Mouse (Mus musculus) lung, adult 18-20 months (tissue): ENCODE measurements at regions not wholly inside any gene's neighbourhood (a gene's known extent, or its start where the extent isn't known, plus 50 kb on each side); places are given as distances from the start of the nearest gene placed in this dataset.

Source experiments
- DNase-seq, 2 experiments: peaks; one replicate each; pipeline ENCODE4 v3.0.0; 2022; ENCODE audit warnings: mixed read lengths in 2 of 2

DNA sequence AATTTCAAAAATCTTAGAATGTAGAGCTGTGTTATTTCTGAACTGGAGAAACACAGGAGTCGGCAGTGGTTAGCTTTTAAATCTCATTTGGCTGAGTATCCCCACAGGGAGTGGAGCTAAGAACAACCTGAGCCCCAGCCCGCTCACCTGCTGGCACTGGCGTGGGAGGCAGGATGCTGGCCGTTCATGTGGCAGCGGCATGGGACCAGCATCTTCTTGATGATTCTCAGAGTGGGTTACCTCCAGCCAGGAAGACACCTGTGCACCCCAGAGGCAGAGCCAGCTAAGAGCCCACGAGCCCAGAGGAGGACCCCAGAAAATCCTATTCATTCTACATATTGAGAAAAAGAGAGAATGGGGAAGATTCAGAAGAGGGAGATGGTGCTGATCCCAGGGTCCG is 181.7 kb downstream of the Vrk1 start:
- no peak for DNase-seq

GRCm38 (mm10) chr12:106199302-106199701 is 189.3 kb downstream of the Vrk1 start:
- DNase-seq, result peak in 1 of 2 experiments; percentile 6

DNA sequence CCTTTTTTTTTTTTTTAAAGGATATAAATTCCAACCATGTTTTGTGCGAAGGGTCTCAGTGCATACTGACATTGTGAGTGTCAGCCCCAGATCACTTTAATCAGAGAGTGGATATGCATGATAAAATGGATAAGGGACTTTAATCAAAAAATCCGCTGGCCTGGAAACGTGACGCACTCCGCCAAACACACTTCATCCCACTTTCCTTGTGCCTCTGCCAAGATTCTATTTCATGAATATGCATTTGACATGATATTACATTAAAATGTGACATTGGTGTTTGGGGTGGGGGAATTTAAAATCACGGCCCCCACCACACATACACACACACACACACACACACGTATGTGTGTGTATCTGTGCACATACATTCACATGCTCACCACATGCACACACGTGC is 193.5 kb downstream of the Vrk1 start:
- no peak for DNase-seq

DNA sequence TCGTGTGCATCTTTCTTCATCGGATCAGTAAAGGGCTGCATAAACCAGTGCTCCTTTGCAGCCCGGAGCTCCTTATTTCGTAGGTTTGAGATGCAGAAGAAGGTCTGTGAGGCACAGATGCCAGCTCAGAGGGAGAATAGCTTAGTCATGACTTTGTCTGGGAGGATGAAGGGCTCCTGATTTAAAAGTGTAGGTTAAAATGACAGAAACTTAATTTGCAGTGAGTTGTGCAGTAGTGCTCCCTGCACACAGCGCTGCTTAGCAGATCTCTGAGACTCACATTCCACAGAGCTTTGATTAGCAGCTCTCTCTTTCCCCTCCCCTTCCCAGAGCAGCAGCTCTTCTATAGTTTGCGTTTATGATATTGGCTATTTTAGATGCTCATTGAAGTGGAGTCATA is 200.9 kb downstream of the Vrk1 start:
- DNase-seq, result no peak

- DNase-seq, result no peak
Observed at GRCm38 (mm10) chr12:106211488-106211887, 201.5 kb downstream of the Vrk1 start.

- no peak for DNase-seq
Observed at GRCm38 (mm10) chr12:106212397-106212796, 202.4 kb downstream of the Vrk1 start.

GRCm38 (mm10) chr12:106220071-106220470 is 210.0 kb downstream of the Vrk1 start:
- no peak for DNase-seq

- no peak for DNase-seq
Observed at GRCm38 (mm10) chr12:106226276-106226675, 216.2 kb downstream of the Vrk1 start.

- no peak for DNase-seq
Observed at GRCm38 (mm10) chr12:106226776-106227562, 216.9 kb downstream of the Vrk1 start.

- DNase-seq, result no peak
Observed at GRCm38 (mm10) chr12:106227563-106227840, 217.5 kb downstream of the Vrk1 start.

- no peak for DNase-seq
Observed at GRCm38 (mm10) chr12:106245178-106245840, 235.3 kb downstream of the Vrk1 start.

GRCm38 (mm10) chr12:106273591-106273990 is 263.6 kb downstream of the Vrk1 start:
- no peak for DNase-seq

DNA sequence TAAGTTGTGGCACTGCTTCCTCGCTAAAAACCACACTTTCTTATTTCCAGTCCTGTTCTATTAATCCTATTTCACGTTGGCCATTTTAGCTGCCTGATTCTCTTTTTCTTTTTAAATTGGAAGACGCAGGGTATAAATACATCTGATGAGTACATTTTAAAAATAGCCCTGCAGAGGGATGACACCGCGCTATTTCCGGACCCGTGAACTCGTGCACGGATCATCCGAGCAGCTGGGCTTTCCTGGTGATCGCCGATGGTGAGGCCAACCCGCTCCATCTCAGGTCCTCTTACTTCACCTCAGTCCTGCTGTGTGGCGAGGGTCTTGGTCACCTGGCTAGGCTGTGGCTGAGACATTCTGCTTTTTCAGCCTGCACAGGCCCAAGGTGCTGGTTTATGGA is 267.9 kb downstream of the Vrk1 start:
- no peak for DNase-seq

DNA sequence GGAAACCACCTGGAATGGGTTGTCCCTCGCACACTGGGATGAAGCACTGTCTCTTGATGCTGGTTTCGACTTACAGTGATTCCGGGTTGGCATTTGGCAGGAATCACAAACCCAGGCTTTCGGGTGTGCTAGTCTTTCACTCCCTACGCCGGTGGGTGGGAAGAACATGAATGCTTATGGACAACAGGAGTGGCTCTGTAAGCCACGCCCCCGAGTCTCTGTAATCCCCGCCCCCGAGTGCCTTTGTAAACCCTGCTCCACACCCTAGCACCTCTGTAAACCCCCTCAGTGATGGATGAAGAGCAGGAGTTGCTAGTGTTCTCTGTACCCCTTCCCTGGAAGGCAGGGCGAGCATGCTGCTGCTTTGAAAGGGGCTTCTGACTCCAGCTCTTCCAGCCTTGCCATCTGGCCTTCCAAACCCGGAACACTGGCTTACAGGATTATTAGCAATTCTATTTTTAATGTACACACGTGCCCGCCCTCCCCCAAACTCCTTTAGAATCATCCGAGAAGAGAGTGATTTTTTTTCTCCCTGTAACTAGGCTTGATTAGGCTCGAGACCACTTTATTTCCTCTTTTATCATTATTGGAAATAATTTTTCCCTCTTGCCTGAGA is 272.6 kb downstream of the Vrk1 start:
- no peak for DNase-seq

DNA sequence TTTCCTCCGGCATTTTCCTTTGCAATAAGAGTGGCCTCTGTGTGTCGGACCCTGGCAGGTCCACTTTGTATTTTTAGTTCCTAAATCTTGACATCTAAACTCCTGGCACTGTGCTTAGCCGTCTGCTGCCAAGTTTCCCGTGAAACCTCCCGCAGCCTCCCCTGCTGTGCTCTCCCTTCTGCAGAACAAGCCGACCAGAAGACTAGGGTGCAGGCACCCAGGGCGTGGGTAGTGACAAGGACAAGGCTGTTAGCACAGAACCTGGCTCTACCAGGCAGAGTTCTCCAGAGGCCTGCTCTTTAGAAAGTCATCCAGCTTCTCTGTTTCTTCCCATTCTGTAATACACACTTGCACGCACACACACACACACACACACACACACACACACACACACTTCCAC is 274.8 kb downstream of the Vrk1 start:
- no peak for DNase-seq

DNA sequence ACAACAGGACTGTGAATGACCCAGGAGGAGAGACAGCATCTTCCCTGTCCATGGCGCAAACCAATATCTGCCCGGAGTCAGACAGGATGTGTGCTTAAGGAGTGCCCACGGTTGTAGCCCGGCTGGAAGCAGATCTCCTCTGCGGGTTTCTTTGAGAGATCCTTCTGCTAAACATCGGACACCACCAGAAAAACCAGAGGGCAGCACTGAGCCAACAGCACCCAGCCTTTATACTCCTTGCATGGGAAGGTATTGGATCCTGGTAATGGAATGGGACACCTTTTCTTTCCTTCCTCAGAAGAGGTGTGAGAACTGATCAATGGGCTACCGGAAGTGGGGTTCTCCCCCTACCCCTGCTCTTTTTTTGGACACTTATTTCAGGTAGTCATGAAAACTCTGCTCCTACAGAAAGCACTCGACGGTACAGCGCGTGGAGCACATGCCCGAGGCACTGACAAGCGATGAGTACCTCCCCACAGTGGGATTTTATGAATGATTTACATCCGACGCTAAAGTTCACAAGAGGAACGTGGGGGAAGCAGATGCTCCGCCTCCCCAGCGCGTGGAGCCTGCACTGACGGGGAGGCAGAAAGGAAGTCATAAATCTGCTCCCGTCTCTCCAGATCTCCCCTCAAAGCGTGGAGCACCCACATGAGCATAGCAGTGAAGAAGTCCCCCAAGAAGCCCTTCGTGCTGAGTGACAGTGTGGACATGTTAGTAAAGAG is 278.9 kb downstream of the Vrk1 start:
- no peak for DNase-seq

DNA sequence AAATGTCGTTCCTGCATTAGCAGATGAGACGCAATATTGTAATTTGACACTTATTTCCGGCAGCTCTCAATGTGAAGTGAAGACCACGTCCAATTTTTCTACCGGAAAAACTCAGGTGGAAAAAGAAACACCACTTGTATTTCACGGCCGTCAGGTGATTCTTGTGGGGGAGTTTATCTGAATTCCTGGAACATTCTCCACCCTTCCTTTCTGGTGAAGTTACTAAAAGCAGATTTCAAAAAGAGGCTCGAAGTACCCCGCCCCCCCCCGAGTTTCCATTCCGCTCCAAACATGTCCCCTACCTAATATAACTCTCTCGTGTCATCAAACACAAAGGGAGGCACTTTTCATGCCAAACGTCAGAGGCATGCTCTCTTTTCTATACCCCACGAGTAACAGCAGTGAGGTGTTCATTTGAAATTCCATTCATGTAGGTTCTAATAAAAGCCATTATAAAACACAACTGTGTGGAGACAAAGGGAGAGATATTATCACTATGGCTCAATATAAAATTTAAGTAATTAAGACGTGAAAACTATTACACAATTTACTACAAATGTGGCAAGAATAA is 281.5 kb downstream of the Vrk1 start:
- no peak for DNase-seq

GRCm38 (mm10) chr12:106293117-106293516 is 283.1 kb downstream of the Vrk1 start:
- no peak for DNase-seq

- no peak for DNase-seq
Observed at GRCm38 (mm10) chr12:106295596-106295995, 285.6 kb downstream of the Vrk1 start.

DNA sequence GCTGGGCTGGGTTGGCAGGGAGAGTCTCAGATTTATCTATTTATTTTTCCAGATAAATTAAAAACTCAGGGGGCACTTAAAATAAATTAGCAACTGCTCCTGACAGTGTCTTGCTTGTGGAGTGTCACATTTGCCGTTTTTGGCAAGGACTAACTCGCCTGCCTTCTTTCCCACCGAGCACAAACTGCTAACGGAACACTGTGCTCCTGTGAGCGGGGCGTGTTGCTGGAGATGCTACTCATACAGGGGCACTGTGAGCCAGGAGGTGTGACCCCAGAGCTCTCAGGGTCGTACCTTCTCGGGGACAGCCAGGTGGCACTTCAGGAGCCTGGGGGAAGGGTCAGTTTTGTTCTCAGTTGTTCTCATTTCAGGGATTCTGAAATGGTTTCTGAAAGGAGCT is 292.6 kb downstream of the Vrk1 start:
- no peak for DNase-seq

GRCm38 (mm10) chr12:106308291-106308955 is 298.4 kb downstream of the Vrk1 start:
- no peak for DNase-seq

GRCm38 (mm10) chr12:106308956-106309610 is 299.1 kb downstream of the Vrk1 start:
- no peak for DNase-seq
